Mouse (Mus musculus): Measurements from ENCODE around the gene Htra3. TPM values are rescaled to one million over a fixed set of nuclear protein-coding genes. Genes with fewer than 3 reads are reported as not detected.

Gene Htra3
- polyA plus RNA-seq, 1 experiment from 2014 or later, result 3.6 TPM

- Histone ChIP-seq H3K27ac (replicated peaks; ENCODE audit: low read depth, low read length) (no peak overlapping the region), H3K9me3 (replicated peaks; ENCODE audit: control insufficient read depth, low read length) (no peaks in the 10 kb centered on the region), H3K27me3 (ENCODE audit: control insufficient read depth, insufficient read depth, low read length) (no peaks in the 10 kb centered on the region), H3K9ac (replicated peaks; ENCODE audit: low read length) (no peak overlapping the region), H3K4me1 (ENCODE audit: control insufficient read depth, insufficient read depth, low read length) (no peaks in the 10 kb centered on the region), H3K4me3 (ENCODE audit: low read depth, low read length) (no peak overlapping the region), H3K36me3 (replicated peaks; ENCODE audit: control insufficient read depth, insufficient read depth, low read depth, low read length) (no peaks in the 10 kb centered on the region), H3K4me2 (ENCODE audit: low read depth, low read length) (no peak overlapping the region)
- WGBS, result 88% methylated on average over 4 of the region's 4 CpGs
- DNase-seq (ENCODE audit: low spot score) (no peak), ATAC-seq (replicated peaks; ENCODE audit: insufficient number of reproducible peaks, low FRiP score, low TSS enrichment, low read depth) (0 out of 2 replicates have a peak, but pooled peaks have one; percentile 39)
Measured at GRCm38 (mm10) chr5:35647562-35647961, 32.0 kb downstream of the Htra3 start.

- ATAC-seq (replicated peaks; ENCODE audit: insufficient number of reproducible peaks, low FRiP score, low TSS enrichment, low read depth) (no peak), DNase-seq (ENCODE audit: low spot score) (no peak)
- H3K27ac ChIP-seq (replicated peaks; ENCODE audit: low read depth, low read length), result no peak overlapping the region
- no peaks in the 10 kb centered on the region for H3K27me3 ChIP-seq (ENCODE audit: control insufficient read depth, insufficient read depth, low read length)
- no peaks in the 10 kb centered on the region for H3K36me3 ChIP-seq (replicated peaks; ENCODE audit: control insufficient read depth, insufficient read depth, low read depth, low read length)
- no peak overlapping the region for H3K4me2 ChIP-seq (ENCODE audit: low read depth, low read length)
- no peak overlapping the region for H3K4me3 ChIP-seq (ENCODE audit: low read depth, low read length)
- H3K9me3 ChIP-seq (replicated peaks; ENCODE audit: control insufficient read depth, low read length), result no peaks in the 10 kb centered on the region
- H3K9ac ChIP-seq (replicated peaks; ENCODE audit: low read length), result no peak overlapping the region
- H3K4me1 ChIP-seq (ENCODE audit: control insufficient read depth, insufficient read depth, low read length), result no peaks in the 10 kb centered on the region
- WGBS, result 100% methylated on average over 1 of the region's 1 CpGs
Measured at GRCm38 (mm10) chr5:35646927-35647326, 32.7 kb downstream of the Htra3 start.

GRCm38 (mm10) chr5:35645938-35646493, 33.6 kb downstream of the Htra3 start:
- Histone ChIP-seq H3K27ac (replicated peaks; ENCODE audit: low read depth, low read length) (no peak overlapping the region), H3K27me3 (ENCODE audit: control insufficient read depth, insufficient read depth, low read length) (no peaks in the 10 kb centered on the region), H3K4me2 (ENCODE audit: low read depth, low read length) (no peak overlapping the region), H3K36me3 (replicated peaks; ENCODE audit: control insufficient read depth, insufficient read depth, low read depth, low read length) (no peaks in the 10 kb centered on the region), H3K4me3 (ENCODE audit: low read depth, low read length) (no peak overlapping the region), H3K9ac (replicated peaks; ENCODE audit: low read length) (no peak overlapping the region), H3K4me1 (ENCODE audit: control insufficient read depth, insufficient read depth, low read length) (no peaks in the 10 kb centered on the region), H3K9me3 (replicated peaks; ENCODE audit: control insufficient read depth, low read length) (no peaks in the 10 kb centered on the region)
- DNase-seq (ENCODE audit: low spot score) (no peak), ATAC-seq (replicated peaks; ENCODE audit: insufficient number of reproducible peaks, low FRiP score, low TSS enrichment, low read depth) (no peak)
- WGBS, result 81% methylated on average over 6 of the region's 6 CpGs

GRCm38 (mm10) chr5:35644082-35644481, 35.5 kb downstream of the Htra3 start:
- 71% methylated on average over 4 of the region's 4 CpGs for WGBS

GRCm38 (mm10) chr5:35643401-35644048, 36.1 kb downstream of the Htra3 start:
- H3K27ac ChIP-seq (replicated peaks; ENCODE audit: low read depth, low read length), result no peak overlapping the region
- DNase-seq (ENCODE audit: low spot score) (no peak), ATAC-seq (replicated peaks; ENCODE audit: insufficient number of reproducible peaks, low FRiP score, low TSS enrichment, low read depth) (no peak)
- no peaks in the 10 kb centered on the region for H3K9me3 ChIP-seq (replicated peaks; ENCODE audit: control insufficient read depth, low read length)
- no peak overlapping the region for H3K9ac ChIP-seq (replicated peaks; ENCODE audit: low read length)
- no peak overlapping the region for H3K4me3 ChIP-seq (ENCODE audit: low read depth, low read length)
- H3K27me3 ChIP-seq (ENCODE audit: control insufficient read depth, insufficient read depth, low read length), result no peaks in the 10 kb centered on the region
- H3K4me1 ChIP-seq (ENCODE audit: control insufficient read depth, insufficient read depth, low read length), result no peaks in the 10 kb centered on the region
- 83% methylated on average over 9 of the region's 9 CpGs for WGBS
- no peak overlapping the region for H3K4me2 ChIP-seq (ENCODE audit: low read depth, low read length)
- no peaks in the 10 kb centered on the region for H3K36me3 ChIP-seq (replicated peaks; ENCODE audit: control insufficient read depth, insufficient read depth, low read depth, low read length)

More at GRCm38 (mm10) chr5:35644082-35644481, 35.5 kb downstream of the Htra3 start:
- no peak overlapping the region for H3K4me2 ChIP-seq (ENCODE audit: low read depth, low read length)
- no peak overlapping the region for H3K4me3 ChIP-seq (ENCODE audit: low read depth, low read length)
- no peaks in the 10 kb centered on the region for H3K27me3 ChIP-seq (ENCODE audit: control insufficient read depth, insufficient read depth, low read length)
- H3K36me3 ChIP-seq (replicated peaks; ENCODE audit: control insufficient read depth, insufficient read depth, low read depth, low read length), result no peaks in the 10 kb centered on the region
- H3K9ac ChIP-seq (replicated peaks; ENCODE audit: low read length), result no peak overlapping the region
- no peaks in the 10 kb centered on the region for H3K9me3 ChIP-seq (replicated peaks; ENCODE audit: control insufficient read depth, low read length)
- H3K4me1 ChIP-seq (ENCODE audit: control insufficient read depth, insufficient read depth, low read length), result no peaks in the 10 kb centered on the region
- no peak for DNase-seq (ENCODE audit: low spot score)
- no peak for ATAC-seq (replicated peaks; ENCODE audit: insufficient number of reproducible peaks, low FRiP score, low TSS enrichment, low read depth)
- no peak overlapping the region for H3K27ac ChIP-seq (replicated peaks; ENCODE audit: low read depth, low read length)

- DNase-seq (ENCODE audit: low spot score) (no peak), ATAC-seq (replicated peaks; ENCODE audit: insufficient number of reproducible peaks, low FRiP score, low TSS enrichment, low read depth) (no peak)
- Histone ChIP-seq H3K27ac (replicated peaks; ENCODE audit: low read depth, low read length) (no peak overlapping the region), H3K9ac (replicated peaks; ENCODE audit: low read length) (no peak overlapping the region), H3K4me1 (ENCODE audit: control insufficient read depth, insufficient read depth, low read length) (no peaks in the 10 kb centered on the region), H3K9me3 (replicated peaks; ENCODE audit: control insufficient read depth, low read length) (no peaks in the 10 kb centered on the region), H3K4me3 (ENCODE audit: low read depth, low read length) (no peak overlapping the region), H3K36me3 (replicated peaks; ENCODE audit: control insufficient read depth, insufficient read depth, low read depth, low read length) (no peaks in the 10 kb centered on the region), H3K27me3 (ENCODE audit: control insufficient read depth, insufficient read depth, low read length) (no peaks in the 10 kb centered on the region), H3K4me2 (ENCODE audit: low read depth, low read length) (no peak overlapping the region)
- 64% methylated on average over 10 of the region's 10 CpGs for WGBS
Measured at GRCm38 (mm10) chr5:35641961-35642584, 37.5 kb downstream of the Htra3 start.

- no peak overlapping the region for H3K27ac ChIP-seq (replicated peaks; ENCODE audit: low read depth, low read length)
- DNase-seq (ENCODE audit: low spot score) (no peak), ATAC-seq (replicated peaks; ENCODE audit: insufficient number of reproducible peaks, low FRiP score, low TSS enrichment, low read depth) (no peak)
- no peak overlapping the region for H3K4me2 ChIP-seq (ENCODE audit: low read depth, low read length)
- 78% methylated on average over 2 of the region's 2 CpGs for WGBS
- no peaks in the 10 kb centered on the region for H3K27me3 ChIP-seq (ENCODE audit: control insufficient read depth, insufficient read depth, low read length)
- H3K9ac ChIP-seq (replicated peaks; ENCODE audit: low read length), result no peak overlapping the region
- no peaks in the 10 kb centered on the region for H3K9me3 ChIP-seq (replicated peaks; ENCODE audit: control insufficient read depth, low read length)
- H3K4me3 ChIP-seq (ENCODE audit: low read depth, low read length), result no peak overlapping the region
- no peaks in the 10 kb centered on the region for H3K36me3 ChIP-seq (replicated peaks; ENCODE audit: control insufficient read depth, insufficient read depth, low read depth, low read length)
- no peaks in the 10 kb centered on the region for H3K4me1 ChIP-seq (ENCODE audit: control insufficient read depth, insufficient read depth, low read length)
Measured at GRCm38 (mm10) chr5:35636016-35636415, 43.6 kb downstream of the Htra3 start.

- 76% methylated on average over 6 of the region's 6 CpGs for WGBS
- H3K9ac ChIP-seq (replicated peaks; ENCODE audit: low read length), result no peak overlapping the region
- no peak for DNase-seq (ENCODE audit: low spot score)
- H3K4me1 ChIP-seq (ENCODE audit: control insufficient read depth, insufficient read depth, low read length), result no peaks in the 10 kb centered on the region
- no peak overlapping the region for H3K27ac ChIP-seq (replicated peaks; ENCODE audit: low read depth, low read length)
- H3K4me3 ChIP-seq (ENCODE audit: low read depth, low read length), result no peak overlapping the region
- H3K36me3 ChIP-seq (replicated peaks; ENCODE audit: control insufficient read depth, insufficient read depth, low read depth, low read length), result no peaks in the 10 kb centered on the region
- ATAC-seq (replicated peaks; ENCODE audit: insufficient number of reproducible peaks, low FRiP score, low TSS enrichment, low read depth), result no peak
- no peaks in the 10 kb centered on the region for H3K27me3 ChIP-seq (ENCODE audit: control insufficient read depth, insufficient read depth, low read length)
- no peaks in the 10 kb centered on the region for H3K9me3 ChIP-seq (replicated peaks; ENCODE audit: control insufficient read depth, low read length)
- H3K4me2 ChIP-seq (ENCODE audit: low read depth, low read length), result no peak overlapping the region
Measured at GRCm38 (mm10) chr5:35632841-35633240, 46.7 kb downstream of the Htra3 start.

Data from embryonic facial prominence, embryonic 11.5 days (tissue).